Mouse (Mus musculus) lung, postnatal 14 days (tissue): ENCODE measurements around the gene Hap1.
"Not testable (repeated sequence)": the region's sequence is repeated elsewhere in the genome, so short reads cannot be mapped to it uniquely, and the experiment has no call there.

Experiments used
- DNase-seq: peaks from one replicate; pipeline ENCODE4 v3.0.0; 2021

The Hap1 gene

DNA sequence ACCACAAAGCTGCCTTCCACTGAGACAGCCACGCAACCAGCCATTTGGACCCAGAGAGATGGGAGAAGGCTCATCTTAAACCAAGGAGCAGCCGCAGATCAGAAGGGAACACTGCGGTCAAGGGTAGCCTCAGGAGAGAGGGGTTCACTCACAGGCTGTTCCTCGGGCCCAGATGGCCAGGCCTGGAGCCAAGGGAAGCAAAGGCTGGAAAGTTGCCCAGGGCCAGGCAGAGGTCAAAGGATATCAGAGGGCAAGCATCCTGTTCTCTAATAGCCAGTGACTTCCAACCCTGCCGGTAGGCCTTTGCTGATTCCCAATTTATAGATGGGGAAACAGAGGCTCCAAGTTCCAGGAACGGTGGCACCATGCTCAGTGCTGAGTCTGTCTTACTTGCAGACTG lies 32.7 kb upstream of the Hap1 start:
- peak; percentile 82 for DNase-seq

DNA sequence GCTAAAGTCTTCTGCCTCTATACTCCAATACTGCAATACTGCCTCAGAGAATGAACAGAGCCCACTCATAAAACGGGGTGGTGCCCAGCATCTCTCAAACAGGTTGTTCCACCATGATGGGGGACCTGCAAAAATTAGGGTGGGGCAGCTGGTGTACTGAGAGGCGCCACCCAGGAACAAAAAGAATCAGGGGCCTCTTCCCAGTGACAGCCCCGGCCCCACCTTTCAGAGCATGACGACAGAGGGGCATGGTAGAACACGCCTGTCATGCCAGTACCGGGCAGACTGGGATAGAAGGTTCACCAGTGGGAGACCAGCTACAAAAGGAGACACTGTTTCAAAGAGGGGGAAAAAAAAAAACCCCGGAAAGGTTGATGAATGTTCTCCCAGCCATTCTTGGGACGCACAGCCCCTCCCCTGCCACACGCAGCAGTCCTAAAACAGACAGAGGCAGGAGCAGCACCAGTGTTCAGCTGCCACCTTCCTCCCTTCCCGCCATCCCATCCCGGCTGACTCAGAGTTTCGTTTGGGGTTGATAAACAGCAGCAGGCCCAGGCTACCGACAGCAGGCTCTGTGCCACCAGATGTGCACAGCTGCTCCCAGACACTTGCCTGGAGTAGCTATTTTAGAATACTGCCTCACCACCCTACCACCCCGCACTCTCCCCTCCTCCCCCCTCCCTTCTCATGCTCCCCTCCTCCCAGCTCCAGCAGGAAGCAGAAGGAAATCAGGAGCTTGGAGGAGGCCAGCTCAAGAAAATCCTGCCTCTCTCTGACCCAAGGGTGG lies 31.9 kb upstream of the Hap1 start:
- DNase-seq, result peak; percentile 73

- DNase-seq, result no peak
These were observed 31.2 kb upstream of the Hap1 start for GRCm38 (mm10) chr11:100387111-100387510.

DNA sequence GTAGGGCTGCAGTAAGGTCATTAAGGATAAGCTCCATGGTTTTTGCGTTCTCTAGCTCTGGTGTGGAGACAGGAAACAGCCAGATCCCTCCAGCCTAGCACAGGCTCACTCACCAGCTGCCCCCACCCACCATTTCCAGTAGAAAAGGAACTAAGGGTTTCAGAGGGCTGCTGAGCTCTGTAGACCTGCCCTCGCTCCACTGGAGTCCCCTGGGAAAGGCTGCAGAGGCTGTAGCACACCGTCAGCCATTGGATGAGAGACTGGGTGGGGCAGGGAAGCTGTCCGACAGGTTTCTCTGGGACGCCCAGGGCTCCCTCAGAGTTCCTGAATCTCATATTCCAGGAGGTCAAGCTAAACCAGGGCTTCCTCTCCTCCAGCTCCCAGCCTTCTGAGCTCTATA lies 30.7 kb upstream of the Hap1 start:
- DNase-seq, result peak; percentile 59

GRCm38 (mm10) chr11:100385016-100385415 lies 29.1 kb upstream of the Hap1 start:
- DNase-seq, result no peak

DNA sequence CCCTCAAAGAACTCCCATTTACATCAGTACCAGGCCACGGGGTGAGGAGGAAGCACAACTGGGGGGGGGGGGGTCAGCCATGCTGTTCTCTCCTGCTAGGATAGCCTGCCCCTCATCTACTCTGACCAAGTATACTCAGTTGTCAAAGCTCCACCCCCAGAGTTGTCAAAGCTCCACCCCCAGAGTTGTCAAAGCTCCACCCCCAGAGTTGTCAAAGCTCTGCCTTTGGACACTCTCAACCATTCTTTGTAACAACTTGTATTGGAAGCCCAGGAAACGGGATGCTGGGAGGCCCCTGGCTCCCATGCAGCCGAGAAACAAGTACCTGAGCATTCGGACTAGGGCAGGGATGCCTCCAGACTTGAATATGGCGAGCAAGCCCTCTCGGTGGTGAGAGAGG lies 26.8 kb upstream of the Hap1 start:
- DNase-seq, result no peak

GRCm38 (mm10) chr11:100379311-100379710 lies 23.4 kb upstream of the Hap1 start:
- DNase-seq, result no peak

- DNase-seq, result no peak
These were observed 22.5 kb upstream of the Hap1 start for GRCm38 (mm10) chr11:100378446-100378845.

DNA sequence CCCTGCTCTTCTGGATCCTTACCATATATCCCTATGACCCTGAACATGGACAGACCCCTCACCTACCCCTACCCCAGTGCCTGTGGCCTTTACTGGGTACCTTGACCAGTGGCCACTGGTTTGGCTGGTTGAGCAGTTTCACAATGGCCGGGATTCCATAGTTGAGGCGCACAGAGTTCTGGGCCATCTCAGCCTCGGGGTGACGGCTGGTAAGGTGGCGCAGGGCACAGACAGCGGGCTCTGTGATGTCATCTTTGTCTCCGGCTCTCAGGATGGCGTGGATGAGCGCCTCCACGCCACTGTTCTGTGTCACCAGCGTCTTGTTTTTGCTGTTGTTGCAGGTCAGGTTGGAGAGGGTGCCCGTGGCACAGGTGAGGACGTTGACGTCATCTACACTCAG lies 22.1 kb upstream of the Hap1 start:
- DNase-seq, result no peak

GRCm38 (mm10) chr11:100376746-100377389 lies 20.9 kb upstream of the Hap1 start:
- no peak for DNase-seq

- DNase-seq, result no peak
These were observed 20.1 kb upstream of the Hap1 start for GRCm38 (mm10) chr11:100376005-100376404.

- DNase-seq, result no peak
These were observed 19.2 kb upstream of the Hap1 start for GRCm38 (mm10) chr11:100375127-100375526.

GRCm38 (mm10) chr11:100371981-100372558 lies 16.1 kb upstream of the Hap1 start:
- DNase-seq, result no peak

GRCm38 (mm10) chr11:100369822-100370221 lies 13.9 kb upstream of the Hap1 start:
- DNase-seq, result no peak

- no peak for DNase-seq
These were observed 13.2 kb upstream of the Hap1 start for GRCm38 (mm10) chr11:100369145-100369544.

GRCm38 (mm10) chr11:100362979-100363562 lies 7.1 kb upstream of the Hap1 start:
- peak; percentile 84 for DNase-seq

DNA sequence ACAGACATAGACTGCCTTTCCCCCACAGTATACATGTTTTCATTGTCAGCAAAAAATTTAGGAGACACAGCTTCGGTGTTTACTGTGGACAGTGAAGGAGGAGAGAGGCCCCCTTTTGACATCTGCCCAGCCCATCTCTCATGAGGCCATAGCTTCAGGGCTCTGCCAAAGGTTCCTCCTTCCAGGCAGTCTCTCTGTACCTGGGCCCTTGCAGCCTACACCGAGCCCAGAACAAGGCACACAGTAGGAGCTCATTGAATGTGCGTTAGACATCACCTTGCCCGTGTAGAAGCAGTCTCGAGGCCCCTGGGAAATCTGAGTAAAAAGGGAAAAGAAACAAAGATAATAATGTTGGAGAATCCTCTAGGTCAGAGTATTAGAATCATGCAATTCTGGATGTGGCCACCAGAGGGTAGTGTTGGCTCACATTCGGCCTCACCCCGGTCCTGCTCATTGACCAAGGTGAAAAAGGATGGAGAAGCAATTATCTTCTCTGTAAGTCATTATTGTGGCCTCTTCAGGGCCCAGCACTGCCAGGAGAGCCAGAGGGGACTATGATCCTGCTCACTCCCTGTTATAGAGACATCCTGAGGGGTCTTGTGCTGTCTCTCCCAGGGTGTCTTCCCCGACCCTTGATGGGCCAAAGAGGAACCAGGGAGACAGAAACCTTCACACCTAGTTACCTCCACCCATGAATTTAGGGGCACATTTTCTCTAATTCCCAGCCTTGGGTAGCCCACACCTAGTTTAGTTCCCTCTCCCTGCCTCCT lies 6.5 kb upstream of the Hap1 start:
- DNase-seq, result peak; percentile 87

DNA sequence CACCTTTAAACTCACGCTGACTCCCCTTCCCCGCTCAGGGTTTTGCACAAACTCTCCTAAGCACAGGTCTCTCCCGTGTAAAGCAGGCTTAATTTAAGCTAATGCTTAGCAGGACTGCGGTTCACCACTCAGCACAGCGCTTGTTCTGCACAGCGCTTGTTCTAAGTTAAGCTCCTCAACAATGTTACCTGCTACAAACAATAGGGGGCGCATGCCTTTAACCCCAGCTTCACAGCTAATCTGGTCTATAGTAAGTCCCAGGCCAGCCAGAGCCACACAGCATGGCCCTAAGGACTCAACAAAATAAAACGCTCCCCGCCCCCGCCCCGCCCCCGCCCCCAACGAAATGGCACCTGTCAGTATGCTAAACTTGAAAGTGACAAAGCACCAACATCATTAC lies 5.1 kb upstream of the Hap1 start:
- not testable (repeated sequence) for DNase-seq

DNA sequence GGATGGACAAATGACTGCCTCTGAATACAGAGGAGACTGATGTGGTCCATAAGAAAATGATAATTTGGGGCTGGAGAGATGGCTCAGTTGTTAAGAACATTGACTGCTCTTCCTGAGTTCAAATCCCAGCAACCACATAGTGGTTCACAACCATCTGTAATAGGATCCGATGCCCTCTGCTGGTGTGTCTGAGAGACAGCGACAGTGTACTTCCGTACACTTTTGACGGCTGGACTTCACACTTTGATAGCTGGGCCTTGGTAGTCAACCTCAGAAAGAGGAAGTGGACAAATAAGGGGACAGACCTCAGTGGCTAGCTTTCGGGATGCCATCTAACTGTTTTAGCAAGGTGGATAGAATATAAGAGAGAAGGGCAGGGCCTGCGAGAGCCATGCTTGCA lies 4.2 kb upstream of the Hap1 start:
- no peak for DNase-seq

DNA sequence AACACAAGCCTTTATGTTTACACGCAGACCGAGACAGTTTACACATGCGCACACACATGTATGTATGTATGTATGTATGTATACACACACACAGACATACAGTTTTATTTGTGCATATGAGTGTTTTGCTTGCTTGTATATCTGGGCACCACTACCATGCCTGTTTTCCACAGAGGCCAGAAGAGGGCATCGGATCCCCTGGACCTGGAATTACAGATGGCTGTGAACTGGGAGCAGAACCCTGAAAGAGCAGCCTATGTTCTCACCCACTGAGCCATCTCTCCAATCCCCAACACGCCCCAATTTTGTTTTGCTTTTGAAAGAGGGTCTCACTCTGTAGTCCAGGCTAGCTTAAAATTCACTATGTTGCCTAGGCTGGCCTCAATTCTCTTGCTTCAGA lies 1.5 kb upstream of the Hap1 start:
- DNase-seq, result no peak

DNA sequence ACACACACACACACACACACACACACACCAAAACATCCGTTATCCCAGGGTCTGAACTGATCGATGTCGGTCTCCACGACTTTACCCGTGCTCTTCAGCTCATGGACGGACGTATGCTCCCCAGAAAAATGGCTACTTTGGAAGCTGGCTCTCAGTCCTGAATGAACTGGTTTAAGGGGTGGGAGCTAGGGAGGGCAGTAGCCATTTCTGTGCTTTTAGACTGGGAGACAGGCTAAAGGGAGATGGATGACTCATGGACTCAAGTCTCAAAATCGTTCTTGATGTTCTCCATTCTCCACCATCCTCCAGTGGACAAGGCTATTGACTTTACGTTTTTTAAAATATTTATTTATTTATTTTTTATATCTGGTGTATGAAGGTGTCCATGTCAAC lies 887 bp upstream of the Hap1 start:
- DNase-seq, result no peak

DNA sequence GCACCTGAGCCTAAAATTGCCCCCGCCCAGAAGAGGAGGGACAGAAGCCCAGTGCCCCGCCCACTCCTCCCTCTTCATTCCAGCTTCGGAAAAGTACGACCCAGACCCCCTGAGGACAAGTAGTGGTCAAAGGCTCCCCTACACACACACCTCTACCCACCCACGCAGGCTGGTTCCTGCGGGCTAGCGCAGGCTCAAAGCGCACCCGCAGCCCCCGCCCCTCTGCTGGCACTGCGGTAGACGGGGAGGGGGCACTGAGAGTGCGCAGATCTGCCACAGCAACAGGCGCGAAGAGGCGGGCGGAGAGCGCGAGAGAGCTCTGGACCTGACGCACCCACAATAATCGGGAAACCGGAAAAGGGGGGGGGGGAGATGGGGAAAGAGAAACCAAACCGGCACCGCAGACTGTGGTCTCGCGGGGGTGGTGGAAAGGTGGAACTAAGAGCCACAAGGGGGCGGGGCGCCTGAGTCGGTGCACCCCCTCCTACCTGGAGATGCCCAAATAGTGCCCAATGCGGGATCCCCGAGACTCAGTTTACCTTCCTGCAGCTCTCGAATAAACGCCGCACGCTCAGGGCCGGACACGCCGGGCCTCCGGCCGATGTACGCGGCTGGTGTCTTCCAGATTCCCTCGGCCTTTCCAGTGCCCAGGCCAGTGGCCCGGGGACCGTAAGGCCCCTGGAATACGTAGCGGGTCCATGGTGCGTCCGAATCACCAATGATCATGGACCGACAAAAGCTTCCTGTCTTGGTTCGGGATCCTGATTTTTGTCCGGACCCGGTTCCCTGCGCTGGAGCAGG lies 577 bp downstream of the Hap1 start:
- no peak for DNase-seq
